Mouse (Mus musculus): Measurements from ENCODE around the gene Lcp1. TPM values are rescaled to one million over a fixed set of nuclear protein-coding genes. Genes with fewer than 3 reads are reported as not detected.

Lcp1 gene
- polyA plus RNA-seq, 1 experiment from 2014 or later, result 74.8 TPM

DNA sequence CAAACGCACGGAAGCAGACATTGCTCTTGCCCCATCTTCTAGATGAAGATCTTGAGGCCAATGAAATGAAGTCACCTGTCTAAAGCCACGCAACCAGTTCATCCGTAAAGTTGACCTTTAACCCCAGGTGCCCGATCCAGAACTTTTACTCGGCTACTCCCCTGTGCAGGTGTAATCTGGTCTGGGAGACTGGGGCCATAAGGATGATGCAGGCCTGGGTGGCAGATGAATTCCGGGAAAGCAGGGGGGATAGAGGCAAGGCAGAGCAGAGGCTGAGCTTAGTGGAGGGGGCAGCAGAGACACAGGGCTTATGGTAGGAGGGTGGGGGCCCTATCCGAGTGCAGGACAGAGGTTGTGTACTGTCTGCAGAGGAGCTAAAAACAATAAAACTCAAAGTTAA lies 43.4 kb downstream of the Lcp1 start:
- WGBS, result 70% methylated on average over 8 of the region's 8 CpGs
- H3K9ac ChIP-seq (ENCODE audit: low read length), result no peak overlapping the region
- H3K36me3 ChIP-seq (ENCODE audit: control insufficient read depth, insufficient read depth, low read length), result no peaks in the 10 kb centered on the region
- no peak overlapping the region for H3K27ac ChIP-seq (ENCODE audit: low read length)
- H3K4me1 ChIP-seq (replicated peaks; ENCODE audit: control insufficient read depth, insufficient read depth, low read length), result peaks cover 15% of the 10 kb centered on the region
- no peak overlapping the region for H3K4me3 ChIP-seq (ENCODE audit: low read length)
- H3K27me3 ChIP-seq (ENCODE audit: control insufficient read depth, insufficient read depth, low read depth, low read length), result no peaks in the 10 kb centered on the region
- no peaks in the 10 kb centered on the region for H3K9me3 ChIP-seq (ENCODE audit: control insufficient read depth, low read length)
- H3K4me2 ChIP-seq (ENCODE audit: low read depth, low read length), result no peak overlapping the region
- ATAC-seq (ENCODE audit: low read depth), result no peak

- H3K27me3 ChIP-seq (ENCODE audit: control insufficient read depth, insufficient read depth, low read depth, low read length), result no peaks in the 10 kb centered on the region
- H3K4me3 ChIP-seq (ENCODE audit: low read length), result no peak overlapping the region
- no peaks in the 10 kb centered on the region for H3K36me3 ChIP-seq (ENCODE audit: control insufficient read depth, insufficient read depth, low read length)
- 81% methylated on average over 9 of the region's 9 CpGs for WGBS
- no peak for ATAC-seq (ENCODE audit: low read depth)
- H3K9me3 ChIP-seq (ENCODE audit: control insufficient read depth, low read length), result no peaks in the 10 kb centered on the region
- H3K9ac ChIP-seq (ENCODE audit: low read length), result no peak overlapping the region
- no peak overlapping the region for H3K4me2 ChIP-seq (ENCODE audit: low read depth, low read length)
- H3K4me1 ChIP-seq (replicated peaks; ENCODE audit: control insufficient read depth, insufficient read depth, low read length), result peaks cover 17% of the 10 kb centered on the region
- no peak overlapping the region for H3K27ac ChIP-seq (ENCODE audit: low read length)
Measured at GRCm38 (mm10) chr14:75174731-75175555, 44.0 kb downstream of the Lcp1 start.

- H3K4me3 ChIP-seq (ENCODE audit: low read length), result no peak overlapping the region
- no peak for ATAC-seq (ENCODE audit: low read depth)
- WGBS, result 60% methylated on average over 7 of the region's 7 CpGs
- no peaks in the 10 kb centered on the region for H3K36me3 ChIP-seq (ENCODE audit: control insufficient read depth, insufficient read depth, low read length)
- no peaks in the 10 kb centered on the region for H3K27me3 ChIP-seq (ENCODE audit: control insufficient read depth, insufficient read depth, low read depth, low read length)
- H3K4me2 ChIP-seq (ENCODE audit: low read depth, low read length), result no peak overlapping the region
- H3K27ac ChIP-seq (ENCODE audit: low read length), result peak overlapping the region; percentile 17; the same call in 1 of the 2 replicates
- H3K9me3 ChIP-seq (ENCODE audit: control insufficient read depth, low read length), result no peaks in the 10 kb centered on the region
- peaks cover 17% of the 10 kb centered on the region for H3K4me1 ChIP-seq (replicated peaks; ENCODE audit: control insufficient read depth, insufficient read depth, low read length)
- no peak overlapping the region for H3K9ac ChIP-seq (ENCODE audit: low read length)
Measured at GRCm38 (mm10) chr14:75175781-75176180, 44.9 kb downstream of the Lcp1 start.

- no peak for ATAC-seq (ENCODE audit: low read depth)
- no peaks in the 10 kb centered on the region for H3K9me3 ChIP-seq (ENCODE audit: control insufficient read depth, low read length)
- H3K27me3 ChIP-seq (ENCODE audit: control insufficient read depth, insufficient read depth, low read depth, low read length), result no peaks in the 10 kb centered on the region
- H3K9ac ChIP-seq (ENCODE audit: low read length), result peak overlapping the region; percentile 4
- H3K4me1 ChIP-seq (replicated peaks; ENCODE audit: control insufficient read depth, insufficient read depth, low read length), result peaks cover 17% of the 10 kb centered on the region
- H3K36me3 ChIP-seq (ENCODE audit: control insufficient read depth, insufficient read depth, low read length), result no peaks in the 10 kb centered on the region
- no peak overlapping the region for H3K4me2 ChIP-seq (ENCODE audit: low read depth, low read length)
- no peak overlapping the region for H3K4me3 ChIP-seq (ENCODE audit: low read length)
- H3K27ac ChIP-seq (ENCODE audit: low read length), result peak overlapping the region; percentile 71
- 35% methylated on average over 4 of the region's 4 CpGs for WGBS
Measured at GRCm38 (mm10) chr14:75176425-75177045, 45.6 kb downstream of the Lcp1 start.

DNA sequence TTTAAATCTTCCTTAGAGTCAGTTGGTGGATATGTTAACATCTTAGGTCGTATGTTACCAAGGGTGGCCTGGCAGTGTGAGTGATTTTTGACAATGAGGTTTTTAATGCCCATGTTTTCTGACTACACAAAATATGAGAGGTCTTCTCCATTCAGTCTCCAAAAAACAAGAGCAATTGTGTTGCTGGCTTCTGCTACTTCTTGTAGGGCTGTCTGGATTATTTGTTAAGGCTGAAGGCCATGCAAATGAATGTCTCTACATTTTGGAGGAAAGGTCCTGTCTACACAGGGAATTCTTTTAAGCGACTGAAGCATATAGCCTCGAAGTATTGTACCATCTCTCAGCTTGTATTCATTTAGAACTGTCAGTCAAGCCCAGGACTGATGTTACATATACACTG lies 46.5 kb downstream of the Lcp1 start:
- H3K36me3 ChIP-seq (ENCODE audit: control insufficient read depth, insufficient read depth, low read length), result no peaks in the 10 kb centered on the region
- no peak overlapping the region for H3K27ac ChIP-seq (ENCODE audit: low read length)
- WGBS, result 82% methylated on average over 3 of the region's 3 CpGs

DNA sequence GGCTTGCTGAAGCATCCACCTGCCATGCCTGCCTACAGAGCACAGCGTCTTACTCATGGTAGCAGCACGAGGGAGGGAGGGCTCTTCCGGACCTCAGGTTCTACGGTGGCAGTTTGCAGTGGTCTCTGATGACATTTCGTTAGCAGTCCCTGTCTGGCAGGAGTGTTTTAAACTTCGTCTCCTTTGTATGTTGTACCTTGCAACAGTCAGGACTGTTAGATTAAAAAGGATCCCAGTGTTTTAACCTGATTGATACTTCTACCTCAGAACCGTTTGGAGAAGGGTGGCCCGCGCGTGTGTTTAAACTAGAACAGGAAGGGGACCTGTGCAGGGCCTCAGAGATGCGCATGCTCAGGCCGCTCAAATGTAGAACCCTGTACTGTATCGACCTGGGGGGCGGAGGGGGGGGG lies 47.5 kb downstream of the Lcp1 start:
- WGBS, result 42% methylated on average over 14 of the region's 14 CpGs
- peak overlapping the region; percentile 22 for H3K4me3 ChIP-seq (ENCODE audit: low read length)
- no peaks in the 10 kb centered on the region for H3K36me3 ChIP-seq (ENCODE audit: control insufficient read depth, insufficient read depth, low read length)
- no peaks in the 10 kb centered on the region for H3K27me3 ChIP-seq (ENCODE audit: control insufficient read depth, insufficient read depth, low read depth, low read length)
- H3K9me3 ChIP-seq (ENCODE audit: control insufficient read depth, low read length), result no peaks in the 10 kb centered on the region
- H3K9ac ChIP-seq (ENCODE audit: low read length), result no peak overlapping the region
- peak overlapping the region; percentile 41 for H3K4me2 ChIP-seq (ENCODE audit: low read depth, low read length)
- peak; percentile 60 for ATAC-seq (ENCODE audit: low read depth)
- H3K4me1 ChIP-seq (replicated peaks; ENCODE audit: control insufficient read depth, insufficient read depth, low read length), result peaks cover 17% of the 10 kb centered on the region
- H3K27ac ChIP-seq (ENCODE audit: low read length), result peak overlapping the region; percentile 77

More for the DNA sequence above, 46.5 kb downstream of the Lcp1 start:
- Histone ChIP-seq H3K9ac (ENCODE audit: low read length) (no peak overlapping the region), H3K4me1 (replicated peaks; ENCODE audit: control insufficient read depth, insufficient read depth, low read length) (peaks cover 17% of the 10 kb centered on the region), H3K4me2 (ENCODE audit: low read depth, low read length) (no peak overlapping the region), H3K27me3 (ENCODE audit: control insufficient read depth, insufficient read depth, low read depth, low read length) (no peaks in the 10 kb centered on the region), H3K4me3 (ENCODE audit: low read length) (no peak overlapping the region), H3K9me3 (ENCODE audit: control insufficient read depth, low read length) (no peaks in the 10 kb centered on the region)
- no peak for ATAC-seq (ENCODE audit: low read depth)

GRCm38 (mm10) chr14:75178801-75179211 lies 47.9 kb downstream of the Lcp1 start:
- Histone ChIP-seq H3K9me3 (ENCODE audit: control insufficient read depth, low read length) (no peaks in the 10 kb centered on the region), H3K4me2 (ENCODE audit: low read depth, low read length) (peak overlapping the region; percentile 41), H3K27me3 (ENCODE audit: control insufficient read depth, insufficient read depth, low read depth, low read length) (no peaks in the 10 kb centered on the region), H3K36me3 (ENCODE audit: control insufficient read depth, insufficient read depth, low read length) (no peaks in the 10 kb centered on the region), H3K27ac (ENCODE audit: low read length) (peak overlapping the region; percentile 77), H3K4me3 (ENCODE audit: low read length) (peak overlapping the region; percentile 22), H3K9ac (ENCODE audit: low read length) (no peak overlapping the region), H3K4me1 (replicated peaks; ENCODE audit: control insufficient read depth, insufficient read depth, low read length) (peaks cover 15% of the 10 kb centered on the region)
- ATAC-seq (ENCODE audit: low read depth), result peak; percentile 84
- WGBS, result 42% methylated on average over 10 of the region's 10 CpGs

DNA sequence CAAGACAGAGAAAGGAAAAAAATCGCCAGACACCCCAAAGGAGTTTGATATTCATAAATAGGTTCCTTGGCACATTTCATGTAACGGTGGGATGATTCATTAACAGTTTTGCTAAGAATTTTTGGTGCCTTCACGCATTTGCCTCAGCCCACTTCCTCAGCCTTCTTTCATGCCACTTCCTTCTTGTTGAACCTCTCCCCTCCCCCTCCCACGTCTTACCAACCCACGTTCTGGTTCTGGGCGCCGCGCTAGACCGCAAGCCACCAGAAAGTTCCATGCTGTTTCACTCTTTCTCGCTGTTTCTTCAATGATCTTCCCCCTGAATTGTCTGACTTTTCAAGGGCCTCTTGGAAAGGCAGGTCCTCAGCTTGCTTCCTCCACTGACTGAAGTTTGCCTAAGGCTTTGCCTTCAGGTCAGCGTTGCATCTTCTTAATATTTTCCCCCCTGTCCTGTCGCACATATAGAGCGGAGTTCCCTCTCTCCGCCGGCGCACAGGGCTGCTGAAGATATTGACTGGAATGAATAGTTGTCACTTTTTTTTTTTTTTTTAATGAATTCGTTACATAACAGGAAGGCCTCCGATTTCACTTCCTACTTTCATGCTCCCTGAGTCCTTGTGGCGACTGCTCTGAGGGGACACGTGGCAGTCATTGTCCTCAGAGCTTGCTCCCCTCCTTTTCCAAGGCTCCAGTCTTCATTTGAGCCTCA lies 48.5 kb downstream of the Lcp1 start:
- Histone ChIP-seq H3K4me3 (ENCODE audit: low read length) (no peak overlapping the region; the same call in 1 of the 2 replicates), H3K4me1 (replicated peaks; ENCODE audit: control insufficient read depth, insufficient read depth, low read length) (peaks cover 15% of the 10 kb centered on the region), H3K9me3 (ENCODE audit: control insufficient read depth, low read length) (no peaks in the 10 kb centered on the region), H3K4me2 (ENCODE audit: low read depth, low read length) (no peak overlapping the region), H3K27me3 (ENCODE audit: control insufficient read depth, insufficient read depth, low read depth, low read length) (no peaks in the 10 kb centered on the region), H3K27ac (ENCODE audit: low read length) (peak overlapping the region; percentile 77), H3K36me3 (ENCODE audit: control insufficient read depth, insufficient read depth, low read length) (no peaks in the 10 kb centered on the region), H3K9ac (ENCODE audit: low read length) (no peak overlapping the region)
- no peak for ATAC-seq (ENCODE audit: low read depth)
- 73% methylated on average over 20 of the region's 20 CpGs for WGBS

- no peak overlapping the region for H3K4me2 ChIP-seq (ENCODE audit: low read depth, low read length)
Measured at GRCm38 (mm10) chr14:75180551-75180978, 49.7 kb downstream of the Lcp1 start.

More at GRCm38 (mm10) chr14:75180551-75180978, 49.7 kb downstream of the Lcp1 start:
- H3K27me3 ChIP-seq (ENCODE audit: control insufficient read depth, insufficient read depth, low read depth, low read length), result no peaks in the 10 kb centered on the region
- WGBS, result 69% methylated on average over 8 of the region's 8 CpGs
- H3K9me3 ChIP-seq (ENCODE audit: control insufficient read depth, low read length), result no peaks in the 10 kb centered on the region
- H3K4me3 ChIP-seq (ENCODE audit: low read length), result no peak overlapping the region
- H3K27ac ChIP-seq (ENCODE audit: low read length), result no peak overlapping the region
- H3K36me3 ChIP-seq (ENCODE audit: control insufficient read depth, insufficient read depth, low read length), result no peaks in the 10 kb centered on the region
- H3K4me1 ChIP-seq (replicated peaks; ENCODE audit: control insufficient read depth, insufficient read depth, low read length), result peaks cover 15% of the 10 kb centered on the region
- ATAC-seq (ENCODE audit: low read depth), result no peak
- H3K9ac ChIP-seq (ENCODE audit: low read length), result no peak overlapping the region
